In genomic region chr8:11357921-11358436, GRCm38 (mm10) we compare ENCODE assay signal across 11 mouse cellular contexts. TPM values are rescaled to one million over a fixed set of nuclear protein-coding genes. Genes with fewer than 3 reads are reported as not detected.
DNase-seq lines count a peak whose midpoint lies in the region; ATAC-seq and TF ChIP-seq lines count a peak whose summit lies in the region.
"Had no signal": no experiment of that assay in that cellular context is flagged by ENCODE, and none has a peak within 500 bp of the region (broad histone marks: within the 10 kb centered on the region; RNA-seq: fewer than 3 reads in every experiment).

No protein-coding gene starts in this region.

- H3K36me3 ChIP-seq in heart, adult 2 months (ENCODE audit: control insufficient read depth, insufficient read depth, low read length) = peaks cover 19% of the 10 kb centered on the region
- H3K36me3 ChIP-seq in lung, embryonic 15.5 days = 0 out of 2 replicates have a peak, but pooled peaks cover 9% of the 10 kb centered on the region
- peaks cover 25% of the 10 kb centered on the region for H3K36me3 ChIP-seq in heart, postnatal 0 days (replicated peaks; ENCODE audit: control insufficient read depth, insufficient read depth, low read length)
- no peaks in the 10 kb centered on the region for H3K36me3 ChIP-seq in stomach, embryonic 14.5 days (ENCODE audit: control insufficient read depth, insufficient read depth, low read length)

- DNase-seq in heart, adult 2 months = no peak
- no peak for DNase-seq in heart, adult 18-20 months
- no peak for DNase-seq in lung, adult 2 months
- DNase-seq in heart, postnatal 0 days (ENCODE audit: low spot score) = peak; percentile 84
- no peak for DNase-seq in layer of hippocampus, adult 9-11 months
- DNase-seq: cerebellum, postnatal 14 days; left cerebral cortex, postnatal 4 days; thymus, adult 2 months had no signal

- intact Hi-C loops in heart, adult 2 months (cut with DNase I) = no loop called here

- no peaks in the 10 kb centered on the region for H3K27me3 ChIP-seq in heart, adult 2 months (ENCODE audit: control insufficient read depth, insufficient read depth, low read length)
- H3K27me3 ChIP-seq in lung, embryonic 15.5 days = no peaks in the 10 kb centered on the region
- H3K27me3 ChIP-seq in heart, postnatal 0 days (ENCODE audit: control insufficient read depth, insufficient read depth, low read length) = no peaks in the 10 kb centered on the region
- H3K27me3 ChIP-seq in stomach, embryonic 14.5 days (ENCODE audit: control insufficient read depth, insufficient read depth, low read length) = no peaks in the 10 kb centered on the region

- H3K4me1 ChIP-seq in heart, adult 2 months (ENCODE audit: control insufficient read depth, insufficient read depth, low read length) = peaks cover 28% of the 10 kb centered on the region
- peaks cover 61% of the 10 kb centered on the region for H3K4me1 ChIP-seq in lung, embryonic 15.5 days
- peaks cover 19% of the 10 kb centered on the region for H3K4me1 ChIP-seq in lung, adult 2 months (ENCODE audit: control insufficient read depth, insufficient read depth, low read length)
- H3K4me1 ChIP-seq in heart, postnatal 0 days (ENCODE audit: control insufficient read depth, insufficient read depth) = peaks cover 39% of the 10 kb centered on the region
- peaks cover 33% of the 10 kb centered on the region; the same call in 1 of the 2 replicates for H3K4me1 ChIP-seq in stomach, embryonic 14.5 days (ENCODE audit: control insufficient read depth, insufficient read depth, low read length)

- no peak for TF ChIP-seq CTCF in heart, adult 2 months (IDR thresholded peaks at IDR 0.05)
- no peak for TF ChIP-seq CTCF in lung, adult 2 months (IDR thresholded peaks at IDR 0.05; ENCODE audit: insufficient read depth, low read length)
- no peak for TF ChIP-seq CTCF in heart, postnatal 0 days (IDR thresholded peaks at IDR 0.05; ENCODE audit: low read depth)

- no peak for TF ChIP-seq POLR2A in heart, adult 2 months (IDR thresholded peaks at IDR 0.05; ENCODE audit: insufficient read depth, low read depth, low read length)
- no peak for TF ChIP-seq POLR2A in lung, adult 2 months (IDR thresholded peaks at IDR 0.05; ENCODE audit: borderline replicate concordance, extremely low read depth, low read depth, low read length)

- no peak overlapping the region for H3K4me2 ChIP-seq in lung, embryonic 15.5 days
- H3K4me2 ChIP-seq in heart, postnatal 0 days (ENCODE audit: low read depth, low read length) = no peak overlapping the region
- H3K4me2 ChIP-seq in stomach, embryonic 14.5 days (replicated peaks; ENCODE audit: low read depth, low read length) = no peak overlapping the region

- peaks cover 1% of the 10 kb centered on the region; the same call in 1 of the 2 replicates for H3K79me2 ChIP-seq in heart, adult 2 months (replicated peaks; ENCODE audit: control insufficient read depth, insufficient read depth, low read length)

- peak; percentile 46; the same call in 1 of the 2 replicates for ATAC-seq in lung, embryonic 15.5 days (ENCODE audit: borderline replicate concordance, extremely low read depth, low FRiP score, low TSS enrichment)
- peak; percentile 75 for ATAC-seq in heart, postnatal 0 days (ENCODE audit: insufficient read depth, low read depth)
- ATAC-seq in stomach, embryonic 14.5 days (ENCODE audit: insufficient number of reproducible peaks, insufficient read depth, low FRiP score, low read depth) = peak; percentile 78
- no peak for ATAC-seq in erythroblast, adult 5-6 weeks (replicated peaks; ENCODE audit: low FRiP score, poor library complexity, severe bottlenecking)

- no peak overlapping the region for H3K4me3 ChIP-seq in heart, adult 2 months
- no peak overlapping the region for H3K4me3 ChIP-seq in lung, embryonic 15.5 days
- no peak overlapping the region for H3K4me3 ChIP-seq in lung, adult 2 months (replicated peaks; ENCODE audit: extremely low read depth, low read depth, low read length)
- no peak overlapping the region for H3K4me3 ChIP-seq in heart, postnatal 0 days (ENCODE audit: low read depth, low read length)
- H3K4me3 ChIP-seq in stomach, embryonic 14.5 days (ENCODE audit: low read depth, low read length) = no peak overlapping the region

- no peak overlapping the region for H3K9ac ChIP-seq in heart, adult 2 months (ENCODE audit: low read depth, low read length)
- H3K9ac ChIP-seq in lung, embryonic 15.5 days = no peak overlapping the region
- no peak overlapping the region for H3K9ac ChIP-seq in heart, postnatal 0 days (replicated peaks; ENCODE audit: low read depth, low read length)
- no peak overlapping the region for H3K9ac ChIP-seq in stomach, embryonic 14.5 days (replicated peaks; ENCODE audit: low read depth, low read length)

- no peak for TF ChIP-seq EP300 in heart, adult 2 months (IDR thresholded peaks at IDR 0.05; ENCODE audit: insufficient read depth, low read depth, low read length)
- no peak for TF ChIP-seq EP300 in heart, postnatal 0 days (IDR thresholded peaks at IDR 0.05; ENCODE audit: low read depth)

- WGBS in heart, adult 2 months = 38% methylated on average over 7 of the region's 7 CpGs
- WGBS in lung, embryonic 15.5 days = 23% methylated on average over 7 of the region's 7 CpGs
- WGBS in lung, adult 2 months = 52% methylated on average over 7 of the region's 7 CpGs
- WGBS in heart, postnatal 0 days = 21% methylated on average over 7 of the region's 7 CpGs
- 26% methylated on average over 7 of the region's 7 CpGs for WGBS in stomach, embryonic 14.5 days

- no peaks in the 10 kb centered on the region for H3K9me3 ChIP-seq in lung, embryonic 15.5 days
- H3K9me3 ChIP-seq in heart, postnatal 0 days (replicated peaks; ENCODE audit: control insufficient read depth, low read length) = no peaks in the 10 kb centered on the region
- H3K9me3 ChIP-seq in stomach, embryonic 14.5 days (ENCODE audit: control insufficient read depth, low read depth, low read length) = no peaks in the 10 kb centered on the region

- peak overlapping the region; percentile 51 for H3K27ac ChIP-seq in heart, adult 2 months
- peak overlapping the region; percentile 78 for H3K27ac ChIP-seq in lung, embryonic 15.5 days
- H3K27ac ChIP-seq in heart, postnatal 0 days (ENCODE audit: low read depth) = peak overlapping the region; percentile 71
- peak overlapping the region; percentile 87 for H3K27ac ChIP-seq in stomach, embryonic 14.5 days (ENCODE audit: low read length)

RNA-seq across cellular contexts. Expression of gene Col4a1, which starts 45.4 kb away (rescaled TPM):
- 100 to 1,000 TPM; 221 to 311 TPM for total RNA-seq in heart, adult 2 months (2021)
- 258 and 384 TPM in 2 replicates for polyA plus RNA-seq in heart, adult 2 months (2012; rRNA removed)
- total RNA-seq in heart, adult 18-20 months (2021) = 100 to 1,000 TPM; 217 to 274 TPM
- polyA plus RNA-seq in lung, embryonic 15.5 days (2015; fragmentation: Nextera tagmentation; extraction: Ambion mirVana) = 335 and 360 TPM in 2 replicates
- polyA plus RNA-seq in lung, adult 2 months (2012; rRNA removed) = 556 and 580 TPM in 2 replicates
- total RNA-seq in heart, postnatal 0 days (2014; rRNA removed; ENCODE audit: low replicate concordance) = 921 and 1,061 TPM in 2 replicates
- polyA plus RNA-seq in heart, postnatal 0 days (2015; fragmentation: Nextera tagmentation; extraction: Ambion mirVana) = 163 and 191 TPM in 2 replicates
- 216 and 233 TPM in 2 replicates for polyA plus RNA-seq in stomach, embryonic 14.5 days (2014; fragmentation: Nextera tagmentation; extraction: Ambion mirVana)
- total RNA-seq in erythroblast, adult 5-6 weeks (2015; ENCODE audit: low replicate concordance) = 0.38 TPM in 1 of 2 replicates, not detected in the other
- total RNA-seq in erythroblast, adult 5-6 weeks (2017; ENCODE audit: low replicate concordance) = 0.34 and 0.42 TPM in 2 replicates

RNA-seq across cellular contexts. Expression of gene Col4a2, which starts 45.4 kb away (rescaled TPM):
- total RNA-seq in heart, adult 2 months (2021) = 100 to 1,000 TPM; 139 to 172 TPM
- 104 and 139 TPM in 2 replicates for polyA plus RNA-seq in heart, adult 2 months (2012; rRNA removed)
- 100 to 1,000 TPM; 127 to 140 TPM for total RNA-seq in heart, adult 18-20 months (2021)
- polyA plus RNA-seq in lung, embryonic 15.5 days (2015; fragmentation: Nextera tagmentation; extraction: Ambion mirVana) = 121 and 126 TPM in 2 replicates
- 219 and 237 TPM in 2 replicates for polyA plus RNA-seq in lung, adult 2 months (2012; rRNA removed)
- 315 and 329 TPM in 2 replicates for total RNA-seq in heart, postnatal 0 days (2014; rRNA removed; ENCODE audit: low replicate concordance)
- 87.7 and 98.5 TPM in 2 replicates for polyA plus RNA-seq in heart, postnatal 0 days (2015; fragmentation: Nextera tagmentation; extraction: Ambion mirVana)
- 57.1 and 63.8 TPM in 2 replicates for polyA plus RNA-seq in stomach, embryonic 14.5 days (2014; fragmentation: Nextera tagmentation; extraction: Ambion mirVana)
- not detected in 2 replicates for total RNA-seq in erythroblast, adult 5-6 weeks (2015; ENCODE audit: low replicate concordance)
- 0.42 TPM in 1 of 2 replicates, not detected in the other for total RNA-seq in erythroblast, adult 5-6 weeks (2017; ENCODE audit: low replicate concordance)
